Mouse (Mus musculus): ENCODE results near the gene Olfr517. TPM values are rescaled to one million over a fixed set of nuclear protein-coding genes. Genes with fewer than 3 reads are reported as not detected.

The Olfr517 gene
- total RNA-seq (2021) = not detected
- long read RNA-seq, experiment 1 = 0 reads
- long read RNA-seq, experiment 2 = 0 reads

- no peak for DNase-seq (ENCODE audit: low spot score in 2 of 2)
Observed at GRCm38 (mm10) chr7:108872279-108872678, at the start of gene Olfr517. Gene Olfr517 (minus strand): TSS chr7:108872379.

GRCm38 (mm10) chr7:108903969-108904368, 31.8 kb upstream of the Olfr517 start:
- no peak for DNase-seq (ENCODE audit: low spot score in 2 of 2)

- no peak for DNase-seq (ENCODE audit: low spot score in 2 of 2)
Observed at GRCm38 (mm10) chr7:108894320-108894719, 22.1 kb upstream of the Olfr517 start, which contains the start of gene Olfr519. Gene Olfr519 (minus strand): TSS chr7:108894420.

DNA sequence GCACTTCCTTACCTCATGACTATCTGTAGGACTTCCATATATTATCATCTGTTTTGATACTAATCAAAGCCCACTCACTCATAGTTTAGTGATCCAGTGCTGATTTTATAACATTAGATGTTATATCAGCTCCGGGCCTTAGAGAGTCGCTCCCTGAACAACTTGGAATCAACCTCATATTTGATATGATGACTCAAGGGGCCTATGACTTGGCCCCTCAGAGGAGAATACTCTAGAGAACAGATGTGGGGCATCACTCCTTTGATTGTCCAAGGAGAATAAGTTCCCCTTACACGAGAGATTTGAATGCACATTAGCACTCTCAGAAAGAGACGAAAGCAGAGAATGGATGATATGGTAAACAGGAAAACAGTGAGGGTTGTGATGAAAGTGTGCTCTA, 12.7 kb upstream of the Olfr517 start, which contains the start of gene Olfr518:
Gene Olfr518 (minus strand): TSS at position 101 of the 400 bp plus-strand sequence.
- DNase-seq (ENCODE audit: low spot score in 2 of 2) = no peak

DNA sequence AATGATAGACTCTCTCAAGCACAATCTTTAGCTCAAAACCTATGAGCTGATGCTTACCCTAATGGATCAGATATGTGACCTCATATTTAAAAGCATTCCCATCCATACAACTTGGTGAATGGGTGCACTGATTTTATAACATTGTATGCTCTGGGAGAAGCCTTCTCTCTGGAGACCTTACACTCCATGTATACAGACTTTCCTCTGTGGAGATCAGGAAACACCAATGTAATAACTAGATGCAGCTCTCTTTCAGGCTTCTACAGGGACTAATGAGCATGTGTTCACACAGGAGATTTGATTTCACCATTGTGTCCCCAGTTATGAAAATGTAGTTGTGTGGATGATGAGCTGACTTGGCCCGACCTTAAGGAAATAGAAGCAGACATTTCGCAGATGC, 21.8 kb downstream of the Olfr517 start, which contains the start of gene Olfr516:
Gene Olfr516 (minus strand): TSS at position 101 of the 400 bp plus-strand sequence.
- DNase-seq (ENCODE audit: low spot score in 2 of 2) = no peak

DNA sequence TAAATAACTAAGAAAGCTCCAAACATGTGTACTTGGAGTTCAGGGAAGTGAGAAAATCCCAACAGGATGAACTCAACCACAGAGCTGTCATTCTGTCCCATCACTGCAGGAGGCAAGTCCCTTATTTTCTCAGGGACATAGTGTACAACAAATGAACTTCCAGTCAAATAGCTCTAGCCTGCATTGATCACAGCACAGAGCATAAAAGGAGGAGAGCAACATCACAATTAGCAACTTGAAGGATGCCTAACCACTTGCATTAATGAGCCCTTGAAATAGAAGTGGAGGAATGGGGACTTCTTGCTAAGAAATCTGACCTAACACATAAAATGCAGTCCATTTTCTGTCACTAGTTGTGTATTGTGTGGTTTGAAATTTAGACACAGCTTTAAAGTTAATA, 46.3 kb downstream of the Olfr517 start, which contains the start of gene Olfr514:
Gene Olfr514 (minus strand): TSS at position 101 of the 400 bp plus-strand sequence.
- DNase-seq (ENCODE audit: low spot score in 2 of 2) = no peak

Other genes starting within 250 kb of the Olfr517 start
- gene Olfr508, start 242.4 kb downstream of the Olfr517 start, total RNA-seq (2021) = not detected
- under 1 TPM in 1 of 2 experiments, not detected in 1; 0.08 TPM for gene Olfr509, start 220.5 kb downstream of the Olfr517 start, total RNA-seq (2021)
- not detected for gene Olfr510, start 206.0 kb downstream of the Olfr517 start, total RNA-seq (2021)
- gene Olfr512, start 159.1 kb downstream of the Olfr517 start, total RNA-seq (2021) = not detected
- not detected for gene Olfr513, start 121.4 kb downstream of the Olfr517 start, total RNA-seq (2021)
- not detected for gene Olfr514, start 46.4 kb downstream of the Olfr517 start, total RNA-seq (2021)
- gene Olfr516, start 21.9 kb downstream of the Olfr517 start, total RNA-seq (2021) = not detected
- gene Olfr518, start 12.6 kb upstream of the Olfr517 start, total RNA-seq (2021) = not detected
- gene Olfr519, start 22.0 kb upstream of the Olfr517 start, total RNA-seq (2021) = not detected
- gene Nlrp10, start 57.8 kb upstream of the Olfr517 start, total RNA-seq (2021) = under 1 TPM; 0.48 to 0.62 TPM
- 100 to 1,000 TPM; 246 to 249 TPM for gene Eif3f, start 62.0 kb upstream of the Olfr517 start, total RNA-seq (2021)
- gene Tub, start 78.0 kb upstream of the Olfr517 start, total RNA-seq (2021) = 10 to 100 TPM; 44.9 to 48.1 TPM
- 10 to 100 TPM; 24.6 to 28.1 TPM for gene Ric3, start 211.0 kb upstream of the Olfr517 start, total RNA-seq (2021)